Mouse (Mus musculus) midbrain, embryonic 16.5 days (tissue): ENCODE data around the gene Gm20388. TPM values are rescaled to one million over a fixed set of nuclear protein-coding genes. Genes with fewer than 3 reads are reported as not detected.

Experiments
- ATAC-seq: fragments of 200-750 bp; cut with Nextera tagmentation; 2 replicates; pipeline ENCODE4 v1.8.0; 2017; ENCODE audit warnings: moderate TSS enrichment
- H3K27ac ChIP-seq: fragments of 300-500 bp; sonication (generic); 2 replicates; pipeline ENCODE4 v1.5.1; 2014; ENCODE audit warnings: mild to moderate bottlenecking, low read length, mixed read lengths
- H3K27me3 ChIP-seq: fragments of 300-500 bp; sonication (generic); 2 replicates; pipeline ENCODE4 v1.6.1; 2014; ENCODE audit warnings: low read depth, low read length, mixed read lengths; ENCODE audit not compliant: control insufficient read depth, insufficient read depth
- H3K36me3 ChIP-seq: fragments of 300-500 bp; sonication (generic); 2 replicates; pipeline ENCODE4 v1.6.1; 2014; ENCODE audit warnings: mild to moderate bottlenecking, low read length, moderate library complexity, mixed read lengths; ENCODE audit not compliant: control insufficient read depth, insufficient read depth
- H3K4me1 ChIP-seq: fragments of 300-500 bp; sonication (generic); 2 replicates; pipeline ENCODE4 v1.6.1; 2014; ENCODE audit warnings: mild to moderate bottlenecking, low read length, mixed read lengths; ENCODE audit not compliant: control insufficient read depth, insufficient read depth
- H3K4me2 ChIP-seq: fragments of 300-500 bp; sonication (generic); 2 replicates; pipeline ENCODE4 v1.6.1; 2014; ENCODE audit warnings: mild to moderate bottlenecking, low read length, mixed read lengths
- H3K4me3 ChIP-seq: fragments of 300-500 bp; sonication (generic); 2 replicates; pipeline ENCODE4 v1.5.1; 2014; ENCODE audit warnings: low read depth, mild to moderate bottlenecking, low read length, moderate library complexity, mixed read lengths
- H3K9ac ChIP-seq: fragments of 300-500 bp; sonication (generic); 2 replicates; pipeline ENCODE4 v1.6.1; 2014; ENCODE audit warnings: low read depth, low read length, mixed read lengths
- H3K9me3 ChIP-seq: fragments of 300-500 bp; sonication (generic); replicated peaks from 2 replicates; pipeline ENCODE4 v1.6.1; 2014; ENCODE audit warnings: mild to moderate bottlenecking, low read length, mixed read lengths; ENCODE audit not compliant: control insufficient read depth, poor library complexity, severe bottlenecking
- WGBS: fragments of 180-500 bp; shearing (Covaris S2); extraction: QIAGEN DNeasy Blood & Tissue Kit; methylation state at CpG from one replicate; pipeline ENCODE4 v1.1.7; 2014; 5-methylcytosine and 5-hydroxymethylcytosine counted together
- polyA plus RNA-seq: library from polyadenylated mRNA; unstranded; fragments of >200 nt; fragmentation: Nextera tagmentation; extraction: Ambion mirVana; gene quantifications from 2 replicates; pipeline ENCODE4 v1.2.1, GENCODE M21; 2015

Gene Gm20388
- polyA plus RNA-seq, 1 experiment from 2014 or later = 7.5 TPM

- ATAC-seq = no peak
- no peaks in the 10 kb centered on the region for H3K27me3 ChIP-seq
- H3K36me3 ChIP-seq = no peaks in the 10 kb centered on the region; the same call in 1 of the 2 replicates
- H3K4me2 ChIP-seq = peak overlapping the region; percentile 12; the same call in 1 of the 2 replicates
- WGBS = 58% methylated on average over 11 of the region's 11 CpGs
- peak overlapping the region; percentile 34; the same call in 1 of the 2 replicates for H3K27ac ChIP-seq
- H3K9ac ChIP-seq = peak overlapping the region; percentile 12; the same call in 1 of the 2 replicates
- H3K9me3 ChIP-seq = no peaks in the 10 kb centered on the region
- H3K4me3 ChIP-seq = no peak overlapping the region
- peaks cover 77% of the 10 kb centered on the region for H3K4me1 ChIP-seq
These were observed 1732.7 kb downstream of the Gm20388 start for GRCm38 (mm10) chr8:121643384-121643783.

GRCm38 (mm10) chr8:121647511-121648215 is 1737.0 kb downstream of the Gm20388 start:
- no peak overlapping the region for H3K4me3 ChIP-seq
- H3K27me3 ChIP-seq = no peaks in the 10 kb centered on the region
- no peaks in the 10 kb centered on the region; the same call in 1 of the 2 replicates for H3K36me3 ChIP-seq
- no peak for ATAC-seq
- WGBS = 79% methylated on average over 12 of the region's 12 CpGs
- H3K4me1 ChIP-seq = peaks cover 86% of the 10 kb centered on the region
- H3K27ac ChIP-seq = no peak overlapping the region
- H3K9me3 ChIP-seq = no peaks in the 10 kb centered on the region
- no peak overlapping the region for H3K9ac ChIP-seq
- peak overlapping the region; percentile 87 for H3K4me2 ChIP-seq

DNA sequence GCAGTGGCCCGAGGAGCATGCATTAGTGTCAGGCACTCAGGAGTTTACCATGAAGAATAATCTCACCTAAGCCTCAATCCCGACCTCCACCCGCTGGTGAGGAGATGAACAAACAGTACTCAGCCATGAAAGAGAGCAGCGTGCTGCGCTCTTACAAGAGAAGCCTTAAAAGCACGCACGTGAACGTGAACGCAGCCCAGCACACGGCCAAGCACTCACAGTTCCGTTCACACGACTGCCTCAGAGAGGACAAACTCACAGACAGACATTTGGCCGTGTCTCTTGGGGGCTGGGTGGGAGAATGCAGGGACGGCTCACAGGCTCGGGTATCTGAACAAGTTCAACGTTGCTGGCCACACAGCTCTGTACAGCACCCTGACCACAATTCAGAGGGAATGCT is 1737.8 kb downstream of the Gm20388 start:
- H3K27me3 ChIP-seq = no peaks in the 10 kb centered on the region
- H3K36me3 ChIP-seq = no peaks in the 10 kb centered on the region; the same call in 1 of the 2 replicates
- H3K4me3 ChIP-seq = peak overlapping the region; percentile 2
- H3K9me3 ChIP-seq = no peaks in the 10 kb centered on the region
- peak overlapping the region; percentile 87 for H3K4me2 ChIP-seq
- H3K9ac ChIP-seq = peak overlapping the region; percentile 42
- H3K4me1 ChIP-seq = peaks cover 78% of the 10 kb centered on the region
- 50% methylated on average over 16 of the region's 16 CpGs for WGBS
- ATAC-seq = no peak
- H3K27ac ChIP-seq = no peak overlapping the region

DNA sequence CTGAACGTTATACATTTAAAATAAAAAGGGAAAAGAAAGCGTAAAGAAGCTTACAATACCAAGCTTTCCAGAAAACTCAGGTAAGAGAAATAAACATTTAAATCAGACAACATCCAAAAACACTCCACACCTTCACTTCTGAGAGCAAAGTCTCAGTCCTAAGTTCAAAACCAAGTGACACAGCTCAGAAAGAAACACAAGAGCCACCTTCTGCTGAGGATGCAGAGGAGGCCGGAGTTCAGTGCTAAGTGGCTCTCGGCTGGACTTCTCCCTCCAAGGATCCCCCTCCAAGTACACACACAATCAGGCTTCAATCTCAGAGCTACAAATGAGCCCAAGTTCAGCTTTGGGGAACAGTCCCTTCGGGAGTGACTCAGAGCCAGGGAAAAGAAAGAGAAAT is 1738.8 kb downstream of the Gm20388 start:
- Histone ChIP-seq H3K9ac (peak overlapping the region; percentile 86), H3K4me1 (peaks cover 75% of the 10 kb centered on the region), H3K4me3 (peak overlapping the region; percentile 88), H3K9me3 (no peaks in the 10 kb centered on the region), H3K4me2 (peak overlapping the region; percentile 87), H3K27ac (no peak overlapping the region), H3K36me3 (no peaks in the 10 kb centered on the region; the same call in 1 of the 2 replicates), H3K27me3 (no peaks in the 10 kb centered on the region)
- ATAC-seq = no peak
- WGBS = 68% methylated on average over 5 of the region's 5 CpGs

DNA sequence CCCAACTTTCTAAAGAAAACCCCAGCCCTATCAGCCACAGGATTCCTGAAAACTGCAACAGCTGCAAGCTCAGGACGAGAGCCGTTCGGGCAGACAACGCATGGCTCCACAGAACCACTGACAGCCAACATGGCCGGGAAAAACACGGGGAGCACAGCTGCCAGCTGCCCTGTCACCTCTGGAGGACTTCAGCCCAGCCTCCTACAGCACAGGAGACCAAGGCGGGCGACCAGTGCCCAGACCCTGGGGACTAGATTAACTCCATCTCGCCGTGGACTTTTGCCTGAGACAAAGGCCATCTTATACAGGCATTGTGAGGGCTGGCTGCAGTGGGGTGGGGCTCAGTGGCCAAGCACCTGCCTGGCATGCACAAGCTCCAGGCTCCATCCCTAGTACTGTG is 1739.3 kb downstream of the Gm20388 start:
- ATAC-seq = no peak
- no peaks in the 10 kb centered on the region for H3K27me3 ChIP-seq
- WGBS = 20% methylated on average over 10 of the region's 10 CpGs
- no peak overlapping the region for H3K27ac ChIP-seq
- H3K4me3 ChIP-seq = peak overlapping the region; percentile 88
- H3K9me3 ChIP-seq = no peaks in the 10 kb centered on the region
- H3K4me2 ChIP-seq = peak overlapping the region; percentile 87
- H3K36me3 ChIP-seq = no peaks in the 10 kb centered on the region; the same call in 1 of the 2 replicates
- peaks cover 75% of the 10 kb centered on the region for H3K4me1 ChIP-seq
- H3K9ac ChIP-seq = peak overlapping the region; percentile 86

- H3K27ac ChIP-seq = no peak overlapping the region; the same call in 1 of the 2 replicates
- H3K36me3 ChIP-seq = no peaks in the 10 kb centered on the region; the same call in 1 of the 2 replicates
- peak overlapping the region; percentile 88 for H3K4me3 ChIP-seq
- no peak for ATAC-seq
- peak overlapping the region; percentile 87 for H3K4me2 ChIP-seq
- 54% methylated on average over 20 of the region's 20 CpGs for WGBS
- H3K27me3 ChIP-seq = no peaks in the 10 kb centered on the region
- H3K4me1 ChIP-seq = peaks cover 67% of the 10 kb centered on the region
- peak overlapping the region; percentile 86 for H3K9ac ChIP-seq
- H3K9me3 ChIP-seq = no peaks in the 10 kb centered on the region
These were observed 1740.0 kb downstream of the Gm20388 start for GRCm38 (mm10) chr8:121650389-121651307.

- Histone ChIP-seq H3K4me2 (peak overlapping the region; percentile 87), H3K4me1 (peaks cover 60% of the 10 kb centered on the region), H3K27me3 (no peaks in the 10 kb centered on the region), H3K27ac (peak overlapping the region; percentile 79), H3K9me3 (no peaks in the 10 kb centered on the region), H3K9ac (peak overlapping the region; percentile 86), H3K36me3 (no peaks in the 10 kb centered on the region; the same call in 1 of the 2 replicates), H3K4me3 (peak overlapping the region; percentile 88)
- ATAC-seq = no peak
- 9% methylated on average over 32 of the region's 47 CpGs for WGBS
These were observed 1740.8 kb downstream of the Gm20388 start for GRCm38 (mm10) chr8:121651308-121651873.

- Histone ChIP-seq H3K36me3 (no peaks in the 10 kb centered on the region), H3K4me3 (peak overlapping the region; percentile 88), H3K4me1 (peaks cover 55% of the 10 kb centered on the region), H3K4me2 (peak overlapping the region; percentile 87), H3K27ac (peak overlapping the region; percentile 79), H3K9ac (peak overlapping the region; percentile 86), H3K9me3 (no peaks in the 10 kb centered on the region), H3K27me3 (no peaks in the 10 kb centered on the region)
- ATAC-seq = no peak
- WGBS = 0% methylated on average over 47 of the region's 56 CpGs
These were observed 1741.3 kb downstream of the Gm20388 start for GRCm38 (mm10) chr8:121651874-121652361.
